Mouse (Mus musculus) E14TG2a.4 (cell line): ENCODE results near the gene Loxl4.

ENCODE experiments used
- H3K27me3 ChIP-seq: 2 replicates; pipeline ENCODE4 v1.6.1; 2014; ENCODE audit warnings: low read length, control low read depth; ENCODE audit not compliant: insufficient read depth
- H3K36me3 ChIP-seq: 2 replicates; pipeline ENCODE4 v1.6.1; 2014; ENCODE audit warnings: low read length, control low read depth; ENCODE audit not compliant: insufficient read depth
- H3K4me1 ChIP-seq: replicated peaks from 2 replicates; pipeline ENCODE4 v1.6.1; 2014; ENCODE audit warnings: low read depth, low read length, control low read depth
- H3K4me3 ChIP-seq: replicated peaks from 2 replicates; pipeline ENCODE4 v1.5.1; 2014; ENCODE audit warnings: mild to moderate bottlenecking, low read length
- H3K9me3 ChIP-seq: 2 replicates; pipeline ENCODE4 v1.6.1; 2014; ENCODE audit warnings: low read length, control low read depth
- CTCF ChIP-seq: conservative IDR thresholded peaks from 2 replicates; pipeline ENCODE4 v1.5.1; 2014; ENCODE audit warnings: low read length
- NANOG ChIP-seq: IDR thresholded peaks from 2 replicates; pipeline ENCODE4 v1.6.1; 2014; ENCODE audit warnings: borderline replicate concordance, low read length, mixed read lengths
- POU5F1 ChIP-seq: IDR thresholded peaks from 2 replicates; pipeline ENCODE4 v1.6.1; 2014; ENCODE audit warnings: low read length, borderline replicate concordance

Loxl4 gene

DNA sequence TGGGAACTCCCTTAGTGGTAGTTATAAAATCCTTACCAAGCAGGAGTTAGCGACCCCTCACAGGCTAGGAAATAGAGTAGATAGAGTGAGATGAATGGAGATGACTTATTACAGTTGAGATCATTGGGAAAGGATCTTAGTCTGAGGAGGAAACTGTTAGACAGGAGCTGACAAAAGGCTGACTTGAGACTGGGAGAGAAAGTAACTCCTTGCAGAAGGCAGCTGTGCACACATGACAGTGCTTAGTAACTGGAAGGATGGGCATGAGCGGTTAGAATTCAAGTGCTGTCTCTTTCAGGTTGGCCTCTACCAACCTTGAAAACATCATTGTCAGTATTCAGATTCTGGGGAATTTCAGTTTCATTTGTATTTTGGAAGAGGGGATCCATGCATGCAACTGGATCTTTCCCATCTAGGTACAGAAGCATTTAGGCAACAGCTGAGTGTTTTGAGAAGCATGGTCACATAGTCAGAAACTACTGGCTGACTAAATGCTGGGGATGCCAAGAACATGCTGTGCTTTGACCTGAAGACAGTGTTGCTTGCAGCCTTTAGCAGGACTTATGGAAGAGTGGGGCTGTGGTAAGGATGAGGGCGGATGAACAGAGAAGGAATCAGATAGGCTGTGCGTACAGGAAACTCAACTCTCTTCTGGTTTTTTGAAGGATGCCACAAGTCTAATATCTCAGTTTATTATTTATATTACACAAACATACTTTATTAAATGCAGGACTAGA lies 46.2 kb downstream of the Loxl4 start:
- peaks cover 21% of the 10 kb centered on the region for H3K36me3 ChIP-seq
- no peaks in the 10 kb centered on the region for H3K9me3 ChIP-seq
- no peak overlapping the region for H3K4me3 ChIP-seq
- H3K4me1 ChIP-seq: no peaks in the 10 kb centered on the region; the same call in 1 of the 2 replicates
- no peaks in the 10 kb centered on the region for H3K27me3 ChIP-seq
- no peak for TF ChIP-seq NANOG
- no peak for TF ChIP-seq POU5F1
- TF ChIP-seq CTCF: no peak

DNA sequence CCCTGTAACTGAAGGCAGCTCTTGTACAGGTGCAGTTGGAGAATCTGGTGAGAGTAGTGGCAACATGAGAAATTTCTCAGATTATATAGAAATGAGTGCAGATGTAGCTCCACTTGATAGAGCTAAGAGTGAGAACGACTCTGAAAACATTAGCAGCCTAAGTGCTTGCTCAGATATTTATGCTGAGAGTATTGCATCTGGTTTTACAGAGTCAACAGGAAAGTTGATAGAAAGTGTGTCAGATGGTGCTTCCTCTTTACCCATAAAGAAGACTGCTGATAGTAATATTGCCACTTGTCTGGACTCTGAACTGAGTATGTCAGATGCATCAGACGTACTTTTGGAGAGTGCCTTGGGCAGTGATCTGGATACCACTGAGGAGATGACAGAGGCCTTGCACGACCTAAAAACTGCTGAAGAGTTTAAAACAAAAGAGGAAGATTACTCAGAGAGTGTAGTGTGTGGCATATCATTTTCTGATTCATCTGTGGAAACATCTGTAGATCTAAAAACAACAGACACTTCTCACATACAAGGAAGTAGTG lies 48.8 kb downstream of the Loxl4 start:
- no peaks in the 10 kb centered on the region for H3K27me3 ChIP-seq
- no peaks in the 10 kb centered on the region for H3K4me1 ChIP-seq
- no peak for TF ChIP-seq CTCF
- TF ChIP-seq POU5F1: no peak
- TF ChIP-seq NANOG: no peak
- peaks cover 17% of the 10 kb centered on the region for H3K36me3 ChIP-seq
- no peak overlapping the region for H3K4me3 ChIP-seq
- H3K9me3 ChIP-seq: no peaks in the 10 kb centered on the region

DNA sequence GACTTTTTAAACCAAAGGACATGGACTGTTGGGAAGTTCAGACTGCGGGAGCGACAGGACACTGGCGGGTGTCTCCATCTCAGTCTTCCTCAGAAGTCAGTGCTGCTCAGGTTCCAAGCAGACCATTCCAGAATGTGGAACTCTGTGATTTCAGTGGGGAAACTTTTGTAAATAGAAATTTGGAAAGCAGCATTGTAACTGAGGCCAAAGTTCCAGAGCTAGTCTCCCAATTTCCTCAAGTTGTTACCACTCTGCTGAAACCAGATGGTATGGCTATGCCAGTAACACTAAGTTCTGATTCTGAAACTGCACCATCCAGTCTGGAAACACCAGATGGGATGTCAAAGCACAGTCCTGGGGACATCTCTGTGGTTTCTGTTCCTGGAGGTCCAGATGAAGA lies 49.6 kb downstream of the Loxl4 start:
- Histone ChIP-seq H3K27me3 (no peaks in the 10 kb centered on the region), H3K4me1 (no peaks in the 10 kb centered on the region), H3K4me3 (no peak overlapping the region), H3K36me3 (peaks cover 17% of the 10 kb centered on the region), H3K9me3 (no peaks in the 10 kb centered on the region)
- TF ChIP-seq NANOG (no peak), POU5F1 (no peak), CTCF (no peak)

DNA sequence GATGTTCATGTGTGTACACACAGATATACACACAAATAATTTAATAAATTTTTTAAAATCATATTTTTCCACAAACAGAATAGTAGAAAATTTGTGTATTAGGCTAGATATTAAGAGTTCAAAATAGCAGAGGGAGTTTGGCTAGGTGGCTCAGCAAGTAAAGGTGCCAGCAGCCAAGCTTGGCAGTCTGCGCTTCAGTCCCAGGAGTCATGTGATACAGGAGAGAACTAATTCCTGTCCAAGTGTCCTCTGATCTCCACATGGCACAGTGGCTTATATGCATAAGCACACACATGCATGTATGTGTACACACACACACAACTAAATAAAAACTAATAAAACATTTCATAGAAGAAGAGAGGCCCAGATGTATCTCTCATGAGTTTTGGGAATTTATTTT lies 50.6 kb downstream of the Loxl4 start:
- Histone ChIP-seq H3K27me3 (no peaks in the 10 kb centered on the region), H3K36me3 (peaks cover 17% of the 10 kb centered on the region), H3K9me3 (no peaks in the 10 kb centered on the region), H3K4me1 (no peaks in the 10 kb centered on the region), H3K4me3 (no peak overlapping the region)
- TF ChIP-seq CTCF (no peak), POU5F1 (no peak), NANOG (no peak)

DNA sequence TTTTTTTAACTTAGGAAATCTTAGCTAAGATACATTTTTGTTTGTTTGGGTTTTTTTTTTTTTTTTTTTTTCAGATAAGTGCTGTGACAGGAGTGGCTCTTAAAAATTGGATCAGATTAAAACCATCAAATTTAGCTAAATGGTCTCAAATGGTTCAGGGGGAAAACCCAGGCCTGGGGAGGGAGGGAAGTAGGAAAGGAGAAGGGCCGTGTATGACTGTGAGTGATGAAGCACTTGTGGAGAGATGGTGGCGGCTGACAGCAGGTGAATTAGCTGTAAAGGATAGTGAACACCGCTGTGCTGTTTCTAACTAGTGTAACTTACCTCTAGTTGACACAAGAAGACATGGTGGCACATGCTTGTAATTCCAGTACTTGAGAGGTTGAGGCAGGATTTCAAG lies 53.9 kb downstream of the Loxl4 start:
- H3K27me3 ChIP-seq: no peaks in the 10 kb centered on the region
- H3K9me3 ChIP-seq: no peaks in the 10 kb centered on the region
- no peak overlapping the region for H3K4me3 ChIP-seq
- TF ChIP-seq POU5F1 (no peak), CTCF (no peak), NANOG (no peak)
- H3K4me1 ChIP-seq: no peaks in the 10 kb centered on the region
- peaks cover 13% of the 10 kb centered on the region for H3K36me3 ChIP-seq
